Mouse (Mus musculus): ENCODE measurements around the gene Tmprss7.

DNA sequence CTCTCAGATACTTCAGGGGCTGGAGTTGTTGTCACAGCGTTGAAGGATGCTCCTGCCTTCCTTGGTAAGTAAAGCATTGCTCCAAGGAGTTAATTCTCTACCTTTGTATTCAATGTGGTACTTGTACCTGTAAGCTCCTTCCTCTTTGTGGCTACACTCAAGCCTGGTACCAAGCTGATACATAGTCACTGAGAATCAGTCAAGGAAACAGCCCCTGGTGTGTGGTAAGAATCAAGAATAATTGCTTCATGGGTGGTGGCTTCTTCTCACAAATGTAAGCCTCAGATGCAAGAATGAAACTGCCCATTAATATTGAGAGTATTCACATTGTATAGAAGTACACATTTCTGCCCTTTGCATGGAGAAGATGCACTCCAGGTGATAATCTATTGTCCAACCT lies 77.5 kb downstream of the Tmprss7 start:
- no peak for TF ChIP-seq CTCF (IDR thresholded peaks at IDR 0.05)
- no peak for TF ChIP-seq POLR2A (IDR thresholded peaks at IDR 0.05; ENCODE audit: insufficient read depth, low read depth, low read length)
